Mouse (Mus musculus): ENCODE data around the gene Myo9a. TPM values are rescaled to one million over a fixed set of nuclear protein-coding genes. Genes with fewer than 3 reads are reported as not detected.

Gene Myo9a
- 3.5 and 9.9 TPM in 2 replicates for polyA plus RNA-seq (2012; ENCODE audit: insufficient read depth, insufficient read length, missing spikeins)

- peak within 1 kb of the TSS; percentile 96 for H3K27ac ChIP-seq (replicated peaks; ENCODE audit: low read depth, low read length)
- H3K4me3 ChIP-seq (ENCODE audit: insufficient read depth, low read depth, low read length), result peak within 1 kb of the TSS; percentile 99
- peaks cover 2% of the 10 kb centered on the region; the same call in 1 of the 2 replicates for H3K4me1 ChIP-seq (ENCODE audit: control insufficient read depth, insufficient read depth, insufficient read length, low read length)
These were observed at the start of gene Myo9a, which contains the start of gene Senp8 for GRCm38 (mm10) chr9:59750267-59751065. Myo9a (plus strand) TSS chr9:59750896. Senp8 (minus strand) TSS chr9:59750710.

DNA sequence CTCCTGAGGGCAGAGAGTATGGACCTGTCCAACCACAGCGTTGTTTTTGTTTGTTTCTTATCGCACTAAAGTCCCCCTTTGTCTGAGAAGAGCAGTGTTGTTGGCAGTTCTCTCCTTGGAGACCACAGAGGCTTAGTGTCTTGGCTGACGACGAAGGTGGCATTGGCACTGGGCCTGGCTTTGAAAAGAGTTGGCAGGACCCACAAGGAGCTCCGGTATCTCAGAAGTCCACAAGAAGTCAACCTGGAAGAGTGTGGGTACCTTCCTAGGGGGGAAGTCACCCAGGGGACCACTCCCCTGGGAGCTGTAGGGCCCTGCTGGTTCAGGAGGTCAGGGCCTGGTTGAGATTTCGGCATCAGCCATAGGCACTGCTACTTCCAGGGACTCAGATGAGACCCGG, 49.6 kb upstream of the Myo9a start:
- Histone ChIP-seq H3K4me1 (ENCODE audit: control insufficient read depth, insufficient read depth, insufficient read length, low read length) (no peaks in the 10 kb centered on the region), H3K27ac (replicated peaks; ENCODE audit: low read depth, low read length) (no peak overlapping the region), H3K4me3 (ENCODE audit: insufficient read depth, low read depth, low read length) (no peak overlapping the region)

- no peaks in the 10 kb centered on the region for H3K4me1 ChIP-seq (ENCODE audit: control insufficient read depth, insufficient read depth, insufficient read length, low read length)
These were observed 47.6 kb upstream of the Myo9a start for GRCm38 (mm10) chr9:59703099-59703498.

GRCm38 (mm10) chr9:59706850-59707825, 43.6 kb upstream of the Myo9a start:
- H3K27ac ChIP-seq (replicated peaks; ENCODE audit: low read depth, low read length), result no peak overlapping the region
- H3K4me3 ChIP-seq (ENCODE audit: insufficient read depth, low read depth, low read length), result no peak overlapping the region
- H3K4me1 ChIP-seq (ENCODE audit: control insufficient read depth, insufficient read depth, insufficient read length, low read length), result no peaks in the 10 kb centered on the region

More at GRCm38 (mm10) chr9:59703099-59703498, 47.6 kb upstream of the Myo9a start:
- no peak overlapping the region for H3K4me3 ChIP-seq (ENCODE audit: insufficient read depth, low read depth, low read length)
- no peak overlapping the region for H3K27ac ChIP-seq (replicated peaks; ENCODE audit: low read depth, low read length)

DNA sequence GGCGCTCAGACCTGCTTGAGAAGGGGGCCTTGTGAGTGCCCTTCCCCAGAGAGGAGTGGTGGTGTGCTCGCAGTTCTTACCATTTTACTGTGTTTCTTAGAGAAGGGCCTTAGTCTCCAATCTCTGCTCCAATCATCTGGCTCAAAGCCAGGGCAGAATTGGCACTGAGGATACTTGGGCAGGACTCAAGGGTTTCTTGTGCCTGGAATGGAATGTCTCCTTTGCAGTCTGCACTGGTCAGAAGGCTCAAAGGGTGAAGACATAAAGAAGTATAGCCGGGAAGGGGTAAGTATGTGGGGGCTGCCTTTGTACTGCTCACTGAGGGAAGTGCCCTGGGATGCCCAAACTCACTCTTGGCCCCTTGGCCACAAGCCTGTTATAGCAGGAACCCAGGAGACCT, 41.5 kb upstream of the Myo9a start:
- Histone ChIP-seq H3K4me3 (ENCODE audit: insufficient read depth, low read depth, low read length) (no peak overlapping the region), H3K27ac (replicated peaks; ENCODE audit: low read depth, low read length) (no peak overlapping the region), H3K4me1 (ENCODE audit: control insufficient read depth, insufficient read depth, insufficient read length, low read length) (no peaks in the 10 kb centered on the region)

GRCm38 (mm10) chr9:59716275-59716898, 34.3 kb upstream of the Myo9a start:
- no peak overlapping the region for H3K4me3 ChIP-seq (ENCODE audit: insufficient read depth, low read depth, low read length)
- H3K4me1 ChIP-seq (ENCODE audit: control insufficient read depth, insufficient read depth, insufficient read length, low read length), result no peaks in the 10 kb centered on the region
- no peak overlapping the region for H3K27ac ChIP-seq (replicated peaks; ENCODE audit: low read depth, low read length)

DNA sequence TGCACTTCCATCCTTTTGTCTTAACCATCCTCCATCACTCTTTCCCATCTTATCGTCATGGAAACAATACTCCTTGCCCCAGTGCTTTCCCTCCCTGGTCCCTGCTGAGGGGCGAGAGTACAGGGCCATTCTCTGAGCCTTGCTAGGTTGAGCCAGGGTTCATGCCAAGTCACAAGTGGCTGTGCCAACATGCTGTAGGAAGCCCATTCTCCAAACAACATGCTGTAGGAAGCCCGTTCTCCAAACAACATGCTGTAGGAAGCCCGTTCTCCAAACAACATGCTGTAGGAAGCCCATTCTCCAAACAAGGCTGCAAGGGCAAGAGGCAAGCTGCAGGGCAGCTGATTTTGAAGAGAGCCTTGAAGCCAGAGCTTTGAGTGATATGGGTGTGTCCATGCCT, 32.5 kb upstream of the Myo9a start:
- no peak overlapping the region for H3K27ac ChIP-seq (replicated peaks; ENCODE audit: low read depth, low read length)
- H3K4me3 ChIP-seq (ENCODE audit: insufficient read depth, low read depth, low read length), result no peak overlapping the region
- H3K4me1 ChIP-seq (ENCODE audit: control insufficient read depth, insufficient read depth, insufficient read length, low read length), result no peaks in the 10 kb centered on the region

GRCm38 (mm10) chr9:59721144-59721543, 29.6 kb upstream of the Myo9a start:
- no peak overlapping the region for H3K27ac ChIP-seq (replicated peaks; ENCODE audit: low read depth, low read length)
- no peak overlapping the region for H3K4me3 ChIP-seq (ENCODE audit: insufficient read depth, low read depth, low read length)
- no peaks in the 10 kb centered on the region for H3K4me1 ChIP-seq (ENCODE audit: control insufficient read depth, insufficient read depth, insufficient read length, low read length)

DNA sequence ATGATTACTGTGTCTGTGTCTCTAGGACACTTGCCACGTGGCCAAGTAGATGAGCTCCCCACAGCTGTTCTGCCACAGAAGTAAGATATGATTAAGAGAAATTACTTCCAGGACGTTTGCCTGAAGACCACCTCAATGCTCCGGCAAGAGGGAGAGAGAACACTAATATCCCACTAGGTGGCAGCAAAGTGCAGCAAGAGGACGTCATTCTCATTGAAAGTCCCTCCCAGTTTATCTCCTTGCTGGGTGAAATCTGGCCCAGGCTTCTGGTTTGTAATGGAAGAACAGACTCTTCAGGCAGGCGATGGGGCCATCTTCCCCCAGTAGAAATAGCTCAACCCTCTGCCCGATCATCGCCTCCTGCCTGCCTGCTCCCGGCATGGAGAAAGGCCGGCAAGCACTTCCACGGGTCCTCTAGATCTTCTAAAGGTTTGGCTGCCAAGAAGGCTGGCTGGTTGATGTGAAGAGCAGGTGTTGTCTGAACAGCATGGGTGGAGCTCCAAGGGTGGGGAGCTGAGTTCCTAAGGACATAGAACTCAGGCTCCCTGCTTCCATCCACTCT, 27.5 kb upstream of the Myo9a start:
- H3K4me3 ChIP-seq (ENCODE audit: insufficient read depth, low read depth, low read length), result peak overlapping the region; percentile 48
- no peak overlapping the region for H3K27ac ChIP-seq (replicated peaks; ENCODE audit: low read depth, low read length)

DNA sequence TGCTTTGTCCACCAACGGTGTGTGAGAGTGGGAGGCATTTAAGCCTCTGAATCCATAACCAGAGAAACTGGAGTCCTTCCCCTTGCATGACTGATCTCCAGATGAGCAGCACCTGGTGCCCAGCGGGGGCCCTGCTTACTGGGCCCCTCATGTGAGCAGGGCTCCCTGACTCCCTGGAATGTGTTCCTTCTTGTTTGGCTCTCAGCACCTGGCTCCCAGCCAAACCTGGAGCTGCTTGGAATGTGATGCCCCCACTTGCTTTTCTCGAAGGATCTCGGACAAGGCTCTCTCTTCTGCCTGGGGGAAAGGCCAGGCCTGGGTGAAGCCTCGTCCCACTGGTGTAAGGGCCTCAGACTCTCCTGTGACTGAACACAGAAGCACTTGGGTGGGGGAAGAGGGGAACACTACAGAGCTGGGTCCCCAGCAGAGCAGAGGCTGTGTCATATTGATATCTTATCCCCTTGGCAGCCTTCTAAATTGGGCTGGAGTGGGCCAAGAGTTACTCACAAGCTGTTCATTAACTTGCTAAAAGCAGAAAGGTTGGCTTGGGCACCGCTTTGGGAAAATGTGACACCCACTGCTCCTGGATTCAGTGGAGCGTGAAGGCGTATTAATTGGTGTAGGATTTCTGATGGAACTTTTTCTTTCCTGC, 26.8 kb upstream of the Myo9a start:
- Histone ChIP-seq H3K4me1 (ENCODE audit: control insufficient read depth, insufficient read depth, insufficient read length, low read length) (peaks cover 4% of the 10 kb centered on the region), H3K27ac (replicated peaks; ENCODE audit: low read depth, low read length) (no peak overlapping the region), H3K4me3 (ENCODE audit: insufficient read depth, low read depth, low read length) (no peak overlapping the region)

More for the DNA sequence above, 27.5 kb upstream of the Myo9a start:
- H3K4me1 ChIP-seq (ENCODE audit: control insufficient read depth, insufficient read depth, insufficient read length, low read length), result peaks cover 4% of the 10 kb centered on the region

GRCm38 (mm10) chr9:59725515-59725914, 25.2 kb upstream of the Myo9a start:
- peaks cover 4% of the 10 kb centered on the region for H3K4me1 ChIP-seq (ENCODE audit: control insufficient read depth, insufficient read depth, insufficient read length, low read length)
- no peak overlapping the region for H3K27ac ChIP-seq (replicated peaks; ENCODE audit: low read depth, low read length)
- H3K4me3 ChIP-seq (ENCODE audit: insufficient read depth, low read depth, low read length), result no peak overlapping the region

DNA sequence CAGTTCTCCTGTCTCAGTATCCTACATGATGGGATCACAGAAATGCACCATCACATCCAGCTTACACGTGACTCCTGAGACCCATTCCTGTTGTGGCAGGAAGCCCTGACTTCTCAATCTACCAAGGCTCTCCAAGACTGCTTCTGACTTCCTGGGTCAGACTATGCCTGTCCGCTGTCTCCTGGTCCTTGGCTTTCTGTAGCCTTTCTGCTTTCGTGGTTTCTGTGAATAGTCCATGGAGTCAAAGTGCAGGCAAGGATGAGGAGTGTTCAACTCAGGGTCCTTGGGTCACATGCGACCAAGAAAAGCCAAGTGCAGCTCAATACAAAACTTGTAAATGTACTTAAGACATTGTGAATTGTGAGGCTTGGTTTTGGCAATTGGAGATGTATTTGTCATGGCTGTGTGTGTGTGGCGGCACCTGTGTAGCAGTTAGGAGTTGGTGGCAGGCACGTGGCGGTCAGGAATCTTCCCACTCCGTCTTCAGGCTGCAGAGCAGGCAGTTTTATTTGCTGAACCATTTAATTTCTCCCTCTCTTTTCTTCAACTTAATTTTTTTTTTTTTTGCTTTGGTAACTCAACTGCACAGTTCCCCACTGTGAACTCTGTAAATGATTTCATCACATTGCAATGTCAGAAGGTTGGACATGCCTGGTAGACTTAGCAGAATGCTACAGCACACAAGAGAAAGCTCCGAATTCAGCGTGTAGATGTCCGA, 23.0 kb upstream of the Myo9a start:
- H3K4me3 ChIP-seq (ENCODE audit: insufficient read depth, low read depth, low read length), result no peak overlapping the region
- peaks cover 4% of the 10 kb centered on the region for H3K4me1 ChIP-seq (ENCODE audit: control insufficient read depth, insufficient read depth, insufficient read length, low read length)
- H3K27ac ChIP-seq (replicated peaks; ENCODE audit: low read depth, low read length), result no peak overlapping the region

DNA sequence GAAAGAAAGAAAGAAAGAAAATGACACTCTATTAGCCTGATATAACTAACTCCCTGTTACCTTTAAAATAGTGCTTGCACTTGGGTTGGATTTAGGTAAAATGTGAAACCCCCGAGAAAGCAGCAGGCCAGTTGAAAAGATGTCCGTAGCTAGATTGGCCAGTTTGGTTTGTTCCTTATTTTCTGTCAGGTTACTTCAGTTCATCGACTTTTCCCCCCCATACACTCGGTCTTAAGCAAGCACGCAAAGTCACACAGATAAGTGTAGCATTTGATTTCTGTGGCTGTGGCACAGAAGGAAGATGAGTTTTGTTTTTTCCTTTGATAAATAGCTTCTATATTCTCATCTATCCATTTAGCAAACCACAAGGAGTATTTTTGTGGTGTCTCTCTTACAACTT, 19.6 kb upstream of the Myo9a start:
- Histone ChIP-seq H3K4me3 (ENCODE audit: insufficient read depth, low read depth, low read length) (no peak overlapping the region), H3K4me1 (ENCODE audit: control insufficient read depth, insufficient read depth, insufficient read length, low read length) (peaks cover 4% of the 10 kb centered on the region), H3K27ac (replicated peaks; ENCODE audit: low read depth, low read length) (no peak overlapping the region)

GRCm38 (mm10) chr9:59733075-59733474, 17.6 kb upstream of the Myo9a start:
- Histone ChIP-seq H3K27ac (replicated peaks; ENCODE audit: low read depth, low read length) (no peak overlapping the region), H3K4me1 (ENCODE audit: control insufficient read depth, insufficient read depth, insufficient read length, low read length) (peaks cover 2% of the 10 kb centered on the region)

More at GRCm38 (mm10) chr9:59733075-59733474, 17.6 kb upstream of the Myo9a start:
- no peak overlapping the region for H3K4me3 ChIP-seq (ENCODE audit: insufficient read depth, low read depth, low read length)
